ENCODE assay signal across 33 mouse cellular contexts in the genomic region with DNA sequence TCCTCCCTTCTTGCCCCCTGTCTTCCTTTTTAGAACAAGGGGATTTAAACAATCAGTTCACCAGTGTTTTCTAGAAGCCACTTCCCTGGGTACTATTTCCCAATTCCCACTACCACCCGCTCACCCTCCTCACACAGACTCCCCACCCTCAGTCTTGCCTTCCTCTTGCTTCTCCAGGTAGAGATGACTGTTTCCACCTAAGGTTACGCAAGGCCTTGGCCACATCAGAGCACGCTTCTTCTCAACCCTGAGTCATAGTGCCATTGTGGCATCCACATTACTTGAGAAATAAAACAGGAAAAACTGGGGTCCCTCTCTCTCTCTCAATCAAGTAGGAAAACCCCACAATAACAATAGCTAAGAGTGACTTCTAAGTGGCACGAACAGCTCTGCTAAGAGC. TPM values are rescaled to one million over a fixed set of nuclear protein-coding genes. Genes with fewer than 3 reads are reported as not detected.
DNase-seq lines count a peak whose midpoint lies in the region; ATAC-seq and TF ChIP-seq lines count a peak whose summit lies in the region.
"Had no signal": no experiment of that assay in that cellular context is flagged by ENCODE, and none has a peak within 500 bp of the region (broad histone marks: within the 10 kb centered on the region; RNA-seq: fewer than 3 reads in every experiment).

No protein-coding gene starts in this region.

- no peak for TF ChIP-seq CTCF in forebrain, postnatal 0 days (IDR thresholded peaks at IDR 0.05; ENCODE audit: low read depth)

- no peak overlapping the region for H3K27ac ChIP-seq in kidney, embryonic 16.5 days (ENCODE audit: low read length)
- no peak overlapping the region for H3K27ac ChIP-seq in forebrain, postnatal 0 days (ENCODE audit: low read depth, low read length)
- H3K27ac ChIP-seq: embryonic facial prominence, embryonic 10.5 days; embryonic facial prominence, embryonic 13.5 days; forebrain, embryonic 13.5 days; gastrocnemius, adult 2 months; hindbrain, embryonic 12.5 days; hindbrain, embryonic 15.5 days; intestine, embryonic 15.5 days had no signal

- peak; percentile 98 for ATAC-seq in granulocyte monocyte progenitor cell, adult 5-6 weeks (replicated peaks; ENCODE audit: poor library complexity, severe bottlenecking)
- ATAC-seq in megakaryocyte progenitor cell, adult 5-6 weeks (replicated peaks; ENCODE audit: poor library complexity): peak; percentile 90
- ATAC-seq in kidney, embryonic 16.5 days (ENCODE audit: low FRiP score, low TSS enrichment): no peak
- no peak for ATAC-seq in forebrain, postnatal 0 days
- ATAC-seq: activated CD4-positive, CD25-positive, alpha-beta regulatory T cell, adult 4 months; forebrain, embryonic 13.5 days; forebrain, embryonic 16.5 days; intestine, embryonic 15.5 days had no signal

- H3K9me3 ChIP-seq in kidney, embryonic 16.5 days (ENCODE audit: low read length): no peaks in the 10 kb centered on the region
- H3K9me3 ChIP-seq in forebrain, postnatal 0 days (ENCODE audit: low read length): no peaks in the 10 kb centered on the region
- H3K9me3 ChIP-seq: embryonic facial prominence, embryonic 10.5 days; embryonic facial prominence, embryonic 13.5 days; forebrain, embryonic 13.5 days; hindbrain, embryonic 12.5 days; hindbrain, embryonic 15.5 days; intestine, embryonic 15.5 days had no signal

- no peak overlapping the region for H3K9ac ChIP-seq in kidney, embryonic 16.5 days (replicated peaks; ENCODE audit: low read length)
- no peak overlapping the region for H3K9ac ChIP-seq in forebrain, postnatal 0 days
- H3K9ac ChIP-seq: embryonic facial prominence, embryonic 13.5 days; forebrain, embryonic 13.5 days; hindbrain, embryonic 12.5 days; hindbrain, embryonic 15.5 days; intestine, embryonic 15.5 days had no signal

- H3K36me3 ChIP-seq in kidney, embryonic 16.5 days (ENCODE audit: insufficient read depth, low read length): no peaks in the 10 kb centered on the region
- no peaks in the 10 kb centered on the region for H3K36me3 ChIP-seq in forebrain, postnatal 0 days (ENCODE audit: insufficient read depth)
- H3K36me3 ChIP-seq: embryonic facial prominence, embryonic 10.5 days; embryonic facial prominence, embryonic 13.5 days; hindbrain, embryonic 12.5 days; hindbrain, embryonic 15.5 days; intestine, embryonic 15.5 days had no signal

- 89% methylated on average over 4 of the region's 4 CpGs for WGBS in kidney, embryonic 16.5 days
- WGBS in forebrain, postnatal 0 days: 94% methylated on average over 4 of the region's 4 CpGs

- DNase-seq in 3T3-L1 (ENCODE audit: low read depth, low spot score) (peak; percentile 44), 416B (ENCODE audit: low read depth) (peak; percentile 21)
- no peak for DNase-seq in embryo, embryonic 10 days (ENCODE audit: low spot score)
- DNase-seq in forebrain, postnatal 0 days: no peak
- DNase-seq in kidney, postnatal 14 days: no peak
- DNase-seq: adrenal gland, adult 8-10 months; adrenal gland, postnatal 25 days; B cell, adult 2 months; cerebellum, adult 18-20 months; cerebellum, adult 9-10 months; cerebellum, postnatal 14 days; embryo, embryonic 11 days; gastrocnemius, adult 2 months; gastrocnemius, postnatal 14 days had no signal

- H3K27me3 ChIP-seq in kidney, embryonic 16.5 days (ENCODE audit: insufficient read depth, low read length): no peaks in the 10 kb centered on the region
- H3K27me3 ChIP-seq in forebrain, postnatal 0 days (ENCODE audit: insufficient read depth, low read length): no peaks in the 10 kb centered on the region
- H3K27me3 ChIP-seq: embryonic facial prominence, embryonic 13.5 days; forebrain, embryonic 13.5 days; hindbrain, embryonic 12.5 days; hindbrain, embryonic 15.5 days; intestine, embryonic 15.5 days had no signal

- H3K4me1 ChIP-seq in kidney, embryonic 16.5 days (ENCODE audit: insufficient read depth, low read length): no peaks in the 10 kb centered on the region
- H3K4me1 ChIP-seq in forebrain, postnatal 0 days (ENCODE audit: insufficient read depth): no peaks in the 10 kb centered on the region
- H3K4me1 ChIP-seq: embryonic facial prominence, embryonic 10.5 days; embryonic facial prominence, embryonic 13.5 days; forebrain, embryonic 13.5 days; hindbrain, embryonic 12.5 days; hindbrain, embryonic 15.5 days; intestine, embryonic 15.5 days had no signal

- no peak overlapping the region for H3K4me2 ChIP-seq in kidney, embryonic 16.5 days (replicated peaks; ENCODE audit: low read depth, low read length)
- no peak overlapping the region for H3K4me2 ChIP-seq in forebrain, postnatal 0 days (ENCODE audit: low read depth)
- H3K4me2 ChIP-seq: embryonic facial prominence, embryonic 13.5 days; forebrain, embryonic 13.5 days; heart, embryonic 11.5 days; hindbrain, embryonic 12.5 days; hindbrain, embryonic 15.5 days; intestine, embryonic 15.5 days had no signal

- no peak overlapping the region for H3K4me3 ChIP-seq in kidney, embryonic 16.5 days (ENCODE audit: low read length)
- H3K4me3 ChIP-seq in forebrain, postnatal 0 days (ENCODE audit: low read depth, low read length): no peak overlapping the region
- H3K4me3 ChIP-seq: embryonic facial prominence, embryonic 10.5 days; embryonic facial prominence, embryonic 13.5 days; erythroblast, embryonic 14.5 days; forebrain, embryonic 13.5 days; gastrocnemius, adult 2 months; hindbrain, embryonic 12.5 days; hindbrain, embryonic 15.5 days; intestine, embryonic 15.5 days had no signal

RNA-seq across cellular contexts. Expression of gene Stambpl1, which starts 12.9 kb away (rescaled TPM):
- 12.4 and 34.2 TPM in 2 replicates for total RNA-seq in granulocyte monocyte progenitor cell, adult 5-6 weeks (2014; fragmentation: Nextera tagmentation)
- total RNA-seq in granulocyte monocyte progenitor cell, adult 5-6 weeks (2017): 12.7 and 23.8 TPM in 2 replicates
- 21.1 and 23.9 TPM in 2 replicates for total RNA-seq in megakaryocyte progenitor cell, adult 5-6 weeks (2015)
- 14.4 and 17.8 TPM in 2 replicates for total RNA-seq in megakaryocyte progenitor cell, adult 5-6 weeks (2017)
- 4.5 and 5.0 TPM in 2 replicates for polyA plus RNA-seq in kidney, embryonic 16.5 days (2015; fragmentation: Nextera tagmentation; extraction: Ambion mirVana)
- 22.8 and 23.6 TPM in 2 replicates for total RNA-seq in forebrain, postnatal 0 days (2014; rRNA removed)
- 11.0 and 17.7 TPM in 2 replicates for polyA plus RNA-seq in forebrain, postnatal 0 days (2015; fragmentation: Nextera tagmentation; extraction: Ambion mirVana)
- polyA plus RNA-seq: erythroblast, embryonic 14.5 days had no signal

RNA-seq across cellular contexts. Expression of gene Ankrd22, which starts 13.3 kb away (rescaled TPM):
- total RNA-seq in granulocyte monocyte progenitor cell, adult 5-6 weeks (2014; fragmentation: Nextera tagmentation): 0.26 TPM in 1 of 2 replicates, not detected in the other
- 0.98 and 2.0 TPM in 2 replicates for total RNA-seq in granulocyte monocyte progenitor cell, adult 5-6 weeks (2017)
- 0.99 and 2.2 TPM in 2 replicates for total RNA-seq in megakaryocyte progenitor cell, adult 5-6 weeks (2015)
- 0.71 and 1.9 TPM in 2 replicates for total RNA-seq in megakaryocyte progenitor cell, adult 5-6 weeks (2017)
- polyA plus RNA-seq in kidney, embryonic 16.5 days (2015; fragmentation: Nextera tagmentation; extraction: Ambion mirVana): 0.06 TPM in 1 of 2 replicates, not detected in the other
- total RNA-seq in forebrain, postnatal 0 days (2014; rRNA removed): not detected in 2 replicates
- not detected in 2 replicates for polyA plus RNA-seq in forebrain, postnatal 0 days (2015; fragmentation: Nextera tagmentation; extraction: Ambion mirVana)
- total RNA-seq: adrenal gland, adult 8-10 months; adrenal gland, postnatal 25 days; gastrocnemius, adult 2 months; gastrocnemius, postnatal 14 days; gastrocnemius, postnatal 4 days; heart, adult 8-10 months; heart, postnatal 25 days had no signal
- polyA plus RNA-seq: activated CD4-positive, CD25-positive, alpha-beta regulatory T cell, adult 4 months; erythroblast, embryonic 14.5 days; forebrain, embryonic 13.5 days; forebrain, embryonic 16.5 days; frontal cortex, adult 2 months; heart, embryonic 11.5 days; heart, embryonic 14.5 days; heart, postnatal 0 days; hindbrain, embryonic 12.5 days; hindbrain, embryonic 15.5 days had no signal

Comparison
In these comparisons a context has a peak if more than half of its experiments do, and no peak if none do; other contexts are left out.
1. DNase-seq: peak in 3T3-L1 (single experiment) and 416B (single experiment); none in embryo, embryonic 10 days (single experiment), forebrain, postnatal 0 days (single experiment) and kidney, postnatal 14 days (single experiment).
2. ATAC-seq: peak in granulocyte monocyte progenitor cell, adult 5-6 weeks (single experiment) and megakaryocyte progenitor cell, adult 5-6 weeks (single experiment); none in kidney, embryonic 16.5 days (single experiment) and forebrain, postnatal 0 days (single experiment).